Mouse (Mus musculus): ENCODE data around the gene Urad. TPM values are rescaled to one million over a fixed set of nuclear protein-coding genes. Genes with fewer than 3 reads are reported as not detected.

The Urad gene
- polyA plus RNA-seq, 1 experiment from 2014 or later = not detected

DNA sequence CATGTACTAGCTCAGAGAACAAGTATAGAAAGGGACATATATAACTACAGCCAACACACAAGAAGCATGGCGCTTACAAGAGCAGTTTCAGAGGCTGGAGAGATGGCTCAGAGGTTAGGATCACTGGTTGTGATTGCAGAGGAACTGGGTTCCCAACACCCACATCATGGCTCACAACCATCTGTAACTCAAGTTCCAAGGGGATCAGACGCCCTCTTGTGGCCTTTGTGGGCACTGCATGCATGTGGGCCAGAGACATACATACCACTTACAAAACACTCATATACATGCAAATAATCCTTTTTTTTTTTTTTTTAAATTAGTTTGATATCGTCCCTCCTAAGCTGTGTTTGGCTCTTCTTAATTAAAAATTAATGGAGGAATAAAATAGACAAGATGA lies 35.3 kb upstream of the Urad start:
- Histone ChIP-seq H3K9me3 (ENCODE audit: low read length) (no peaks in the 10 kb centered on the region), H3K4me2 (replicated peaks; ENCODE audit: low read depth, low read length) (no peak overlapping the region), H3K4me3 (ENCODE audit: low read depth, low read length) (no peak overlapping the region), H3K27ac (ENCODE audit: low read length) (no peak overlapping the region), H3K27me3 (replicated peaks; ENCODE audit: insufficient read depth, low read length) (no peaks in the 10 kb centered on the region), H3K9ac (replicated peaks; ENCODE audit: low read depth) (no peak overlapping the region), H3K36me3 (ENCODE audit: insufficient read depth, low read length) (no peaks in the 10 kb centered on the region), H3K4me1 (ENCODE audit: insufficient read depth, low read depth, low read length) (no peaks in the 10 kb centered on the region)
- WGBS = 46% methylated on average over 3 of the region's 3 CpGs
- no peak for ATAC-seq
- no peak for DNase-seq (ENCODE audit: low spot score)
- TF ChIP-seq CTCF (IDR thresholded peaks at IDR 0.05) = peak; percentile 62
- no peak for TF ChIP-seq EP300 (IDR thresholded peaks at IDR 0.05)

DNA sequence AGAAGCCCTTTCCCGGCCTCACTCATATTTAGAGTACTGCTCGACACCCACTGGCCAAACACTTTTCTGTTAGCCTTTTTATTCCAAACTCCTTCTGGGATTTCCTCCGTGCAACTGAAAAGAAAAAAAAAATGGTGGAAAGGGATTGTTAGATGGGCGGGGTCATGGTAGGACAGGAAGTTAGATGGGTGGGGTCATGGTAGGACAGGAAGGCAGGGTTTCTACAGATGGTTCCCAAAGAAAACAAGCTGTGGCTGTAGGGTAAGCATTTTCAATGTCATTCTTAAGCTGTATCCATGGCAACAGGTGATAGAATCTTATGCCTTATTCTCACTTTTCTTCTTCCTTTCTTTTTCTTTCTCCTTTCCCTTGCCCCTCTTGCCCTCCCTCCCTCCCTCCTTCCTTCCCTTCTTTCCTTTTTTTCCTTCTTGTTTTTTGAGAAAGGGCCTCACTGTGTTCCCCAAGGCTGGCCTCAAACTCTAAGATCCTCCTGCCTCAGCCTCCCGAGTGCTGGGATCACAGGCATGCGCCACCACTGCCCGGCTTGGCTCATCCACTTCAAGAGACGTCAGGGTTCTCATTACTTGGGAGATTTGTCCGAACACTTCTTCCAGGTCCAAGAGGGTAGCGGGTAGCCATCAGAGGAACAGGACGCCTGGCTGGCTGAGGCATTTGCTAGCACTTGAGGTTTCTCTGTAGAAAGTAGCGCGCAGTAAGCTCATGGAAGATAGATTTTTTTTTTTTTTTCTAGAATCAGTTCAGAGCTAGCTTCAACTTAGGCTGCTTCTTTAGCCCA lies 34.2 kb upstream of the Urad start:
- TF ChIP-seq EP300 (IDR thresholded peaks at IDR 0.05) (no peak), CTCF (IDR thresholded peaks at IDR 0.05) (no peak)
- Histone ChIP-seq H3K4me2 (replicated peaks; ENCODE audit: low read depth, low read length) (no peak overlapping the region), H3K9me3 (ENCODE audit: low read length) (no peaks in the 10 kb centered on the region), H3K27ac (ENCODE audit: low read length) (no peak overlapping the region), H3K27me3 (replicated peaks; ENCODE audit: insufficient read depth, low read length) (no peaks in the 10 kb centered on the region), H3K9ac (replicated peaks; ENCODE audit: low read depth) (no peak overlapping the region), H3K4me3 (ENCODE audit: low read depth, low read length) (no peak overlapping the region), H3K4me1 (ENCODE audit: insufficient read depth, low read depth, low read length) (no peaks in the 10 kb centered on the region), H3K36me3 (ENCODE audit: insufficient read depth, low read length) (no peaks in the 10 kb centered on the region)
- 83% methylated on average over 13 of the region's 13 CpGs for WGBS
- ATAC-seq (no peak), DNase-seq (ENCODE audit: low spot score) (peak; percentile 14)

DNA sequence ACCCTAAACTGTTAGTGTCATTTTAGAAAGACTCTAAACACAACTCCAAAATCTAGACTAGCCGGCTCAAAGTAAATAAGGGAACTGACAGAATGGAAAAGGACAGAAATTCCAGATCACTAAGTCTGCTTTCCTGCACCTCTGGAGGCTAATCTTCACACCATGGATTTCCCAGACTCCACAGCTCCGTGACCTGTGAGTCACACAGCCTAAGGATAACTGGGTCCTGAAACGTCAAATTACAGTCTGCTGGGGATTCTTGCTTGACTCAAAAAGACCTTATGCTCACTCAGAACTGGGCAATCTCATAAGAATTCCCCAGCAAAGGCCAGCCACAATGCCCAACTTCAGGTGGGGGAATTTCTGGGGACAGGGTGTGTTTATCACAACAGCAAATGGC lies 33.5 kb upstream of the Urad start:
- H3K27me3 ChIP-seq (replicated peaks; ENCODE audit: insufficient read depth, low read length) = no peaks in the 10 kb centered on the region
- H3K27ac ChIP-seq (ENCODE audit: low read length) = no peak overlapping the region
- 59% methylated on average over 3 of the region's 3 CpGs for WGBS
- H3K9me3 ChIP-seq (ENCODE audit: low read length) = no peaks in the 10 kb centered on the region
- no peak overlapping the region for H3K9ac ChIP-seq (replicated peaks; ENCODE audit: low read depth)
- no peaks in the 10 kb centered on the region for H3K36me3 ChIP-seq (ENCODE audit: insufficient read depth, low read length)
- no peak overlapping the region for H3K4me2 ChIP-seq (replicated peaks; ENCODE audit: low read depth, low read length)
- no peaks in the 10 kb centered on the region for H3K4me1 ChIP-seq (ENCODE audit: insufficient read depth, low read depth, low read length)
- no peak for ATAC-seq
- no peak for DNase-seq (ENCODE audit: low spot score)
- no peak overlapping the region for H3K4me3 ChIP-seq (ENCODE audit: low read depth, low read length)
- TF ChIP-seq CTCF (IDR thresholded peaks at IDR 0.05) = no peak
- TF ChIP-seq EP300 (IDR thresholded peaks at IDR 0.05) = no peak

DNA sequence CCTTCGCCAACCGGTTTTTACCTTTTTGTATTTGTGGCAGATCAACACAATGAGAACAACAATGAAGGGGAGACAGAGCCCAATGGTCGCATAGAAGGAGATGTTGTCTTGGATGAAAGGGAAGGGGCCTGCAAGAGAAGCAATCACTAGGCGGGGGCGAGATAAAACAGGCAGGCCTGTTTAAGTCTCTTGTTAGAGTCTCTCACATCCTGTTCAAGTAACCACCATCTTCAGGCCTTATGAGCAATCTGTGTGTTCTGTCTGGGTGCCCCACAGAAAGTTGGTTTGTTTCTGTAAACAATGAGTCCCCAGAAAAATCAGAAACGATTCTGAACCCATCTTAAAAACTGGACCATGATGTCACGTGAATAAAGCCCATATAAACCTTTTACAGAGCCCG lies 32.7 kb upstream of the Urad start:
- no peak overlapping the region for H3K9ac ChIP-seq (replicated peaks; ENCODE audit: low read depth)
- TF ChIP-seq EP300 (IDR thresholded peaks at IDR 0.05) (no peak), CTCF (IDR thresholded peaks at IDR 0.05) (no peak)
- no peaks in the 10 kb centered on the region for H3K36me3 ChIP-seq (ENCODE audit: insufficient read depth, low read length)
- DNase-seq (ENCODE audit: low spot score) = no peak
- H3K27ac ChIP-seq (ENCODE audit: low read length) = no peak overlapping the region
- ATAC-seq = no peak
- no peak overlapping the region for H3K4me2 ChIP-seq (replicated peaks; ENCODE audit: low read depth, low read length)
- H3K4me3 ChIP-seq (ENCODE audit: low read depth, low read length) = no peak overlapping the region
- no peaks in the 10 kb centered on the region for H3K9me3 ChIP-seq (ENCODE audit: low read length)
- 80% methylated on average over 8 of the region's 8 CpGs for WGBS
- no peaks in the 10 kb centered on the region for H3K27me3 ChIP-seq (replicated peaks; ENCODE audit: insufficient read depth, low read length)
- no peaks in the 10 kb centered on the region for H3K4me1 ChIP-seq (ENCODE audit: insufficient read depth, low read depth, low read length)

DNA sequence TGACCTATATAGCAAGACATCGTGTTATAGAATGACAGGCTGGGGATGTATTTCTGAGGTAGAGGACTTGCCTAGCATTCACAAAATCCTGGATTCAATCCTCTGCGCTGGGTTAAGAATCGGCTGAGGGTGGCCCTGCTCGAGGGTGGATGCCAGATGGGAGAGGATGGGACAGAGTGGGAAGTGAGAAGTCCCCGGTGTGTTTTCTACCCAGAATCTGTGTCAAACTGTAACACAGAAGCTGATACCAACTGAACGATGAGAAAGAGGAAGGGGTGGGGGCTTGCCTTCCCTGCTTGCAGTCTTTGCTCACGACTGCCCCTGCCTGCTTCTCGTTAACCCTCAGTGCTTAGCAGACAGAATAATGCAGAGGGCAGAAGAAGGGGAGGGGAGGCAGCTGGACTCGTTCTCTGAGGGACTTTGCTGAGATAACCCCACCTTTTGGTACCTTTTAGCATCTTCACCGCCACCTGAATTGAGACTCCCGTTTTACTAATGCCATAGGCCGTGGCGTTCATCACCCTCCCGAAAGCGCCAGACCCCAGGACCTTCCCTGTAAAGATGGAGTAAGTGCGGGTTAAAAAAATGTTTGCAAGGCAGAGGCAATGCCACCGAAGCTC lies 32.0 kb upstream of the Urad start:
- no peak overlapping the region for H3K27ac ChIP-seq (ENCODE audit: low read length)
- H3K9me3 ChIP-seq (ENCODE audit: low read length) = no peaks in the 10 kb centered on the region
- WGBS = 59% methylated on average over 17 of the region's 17 CpGs
- no peaks in the 10 kb centered on the region for H3K27me3 ChIP-seq (replicated peaks; ENCODE audit: insufficient read depth, low read length)
- TF ChIP-seq EP300 (IDR thresholded peaks at IDR 0.05) (no peak), CTCF (IDR thresholded peaks at IDR 0.05) (no peak)
- no peak overlapping the region for H3K4me3 ChIP-seq (ENCODE audit: low read depth, low read length)
- H3K9ac ChIP-seq (replicated peaks; ENCODE audit: low read depth) = no peak overlapping the region
- no peaks in the 10 kb centered on the region for H3K4me1 ChIP-seq (ENCODE audit: insufficient read depth, low read depth, low read length)
- H3K4me2 ChIP-seq (replicated peaks; ENCODE audit: low read depth, low read length) = no peak overlapping the region
- no peak for DNase-seq (ENCODE audit: low spot score)
- ATAC-seq = no peak
- no peaks in the 10 kb centered on the region for H3K36me3 ChIP-seq (ENCODE audit: insufficient read depth, low read length)

DNA sequence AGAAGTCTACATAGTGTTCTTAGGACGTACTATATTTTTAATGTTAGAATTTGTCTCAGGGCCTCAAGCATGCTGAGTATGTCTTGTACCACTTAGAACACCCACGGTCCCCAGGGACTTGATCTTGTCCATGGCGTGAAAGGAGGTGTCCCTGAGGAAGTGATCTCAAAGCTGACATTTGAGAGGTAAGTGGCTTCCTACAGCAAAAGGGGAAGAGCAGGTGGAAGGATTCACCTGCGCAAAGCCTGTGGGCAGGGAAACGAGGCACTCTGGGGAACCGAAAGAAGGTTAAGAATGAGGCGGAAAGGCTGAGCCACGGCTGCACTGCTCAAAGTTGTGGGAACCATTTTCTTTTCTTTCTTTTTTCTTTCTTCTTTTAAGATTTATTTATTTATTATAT lies 29.7 kb upstream of the Urad start:
- DNase-seq (ENCODE audit: low spot score) = no peak
- 76% methylated on average over 8 of the region's 8 CpGs for WGBS
- H3K4me3 ChIP-seq (ENCODE audit: low read depth, low read length) = no peak overlapping the region
- no peak overlapping the region for H3K27ac ChIP-seq (ENCODE audit: low read length)
- TF ChIP-seq CTCF (IDR thresholded peaks at IDR 0.05) (no peak), EP300 (IDR thresholded peaks at IDR 0.05) (no peak)
- H3K4me2 ChIP-seq (replicated peaks; ENCODE audit: low read depth, low read length) = no peak overlapping the region
- H3K9ac ChIP-seq (replicated peaks; ENCODE audit: low read depth) = no peak overlapping the region
- no peaks in the 10 kb centered on the region for H3K4me1 ChIP-seq (ENCODE audit: insufficient read depth, low read depth, low read length)
- no peak for ATAC-seq
- H3K9me3 ChIP-seq (ENCODE audit: low read length) = no peaks in the 10 kb centered on the region
- H3K27me3 ChIP-seq (replicated peaks; ENCODE audit: insufficient read depth, low read length) = no peaks in the 10 kb centered on the region
- H3K36me3 ChIP-seq (ENCODE audit: insufficient read depth, low read length) = no peaks in the 10 kb centered on the region
